Mouse (Mus musculus): ENCODE results near the gene Rpl13. TPM values are rescaled to one million over a fixed set of nuclear protein-coding genes. Genes with fewer than 3 reads are reported as not detected.
A peak's percentile ranks its signal among the peaks of the same experiment; 100 is the strongest.

Gene Rpl13
- polyA plus RNA-seq, 1 experiment from 2014 or later, result 1,906 TPM

GRCm38 (mm10) chr8:123150737-123151171, 48.6 kb downstream of the Rpl13 start:
- 0 out of 2 replicates have a peak, but pooled peaks have one; percentile 36 for ATAC-seq (replicated peaks; ENCODE audit: low FRiP score, low TSS enrichment, low read depth)
- WGBS, result 29% methylated on average over 9 of the region's 9 CpGs
- H3K4me2 ChIP-seq (ENCODE audit: low read length), result no peak overlapping the region
- H3K36me3 ChIP-seq (ENCODE audit: control insufficient read depth, insufficient read depth, low read length), result no peaks in the 10 kb centered on the region
- no peaks in the 10 kb centered on the region for H3K27me3 ChIP-seq (replicated peaks; ENCODE audit: control insufficient read depth, insufficient read depth, low read length)
- H3K4me1 ChIP-seq (replicated peaks; ENCODE audit: control insufficient read depth, insufficient read depth, low read length), result peaks cover 9% of the 10 kb centered on the region
- H3K4me3 ChIP-seq (ENCODE audit: low read depth, low read length), result no peak overlapping the region
- no peak for DNase-seq (ENCODE audit: low spot score)
- H3K9me3 ChIP-seq (ENCODE audit: control insufficient read depth, low read length), result no peaks in the 10 kb centered on the region
- H3K27ac ChIP-seq (ENCODE audit: low read depth), result peak overlapping the region; percentile 75
- no peak overlapping the region for H3K9ac ChIP-seq (ENCODE audit: low read length)

Small RNAs within 50 kb of the gene (microRNA-seq; reads per million reads assigned to microRNA genes)
- gene Mir7079 (0.42 reads per million), gene Mir7080 (0.42 reads per million)

Other genes starting within 250 kb of the Rpl13 start
- 45.9 and 47.4 TPM in 2 replicates for gene Ankrd11, start 60.1 kb upstream of the Rpl13 start, polyA plus RNA-seq (2014; fragmentation: Nextera tagmentation; extraction: Ambion mirVana)
- gene Spg7, start 39.4 kb upstream of the Rpl13 start, polyA plus RNA-seq (2014; fragmentation: Nextera tagmentation; extraction: Ambion mirVana), result 46.0 and 47.2 TPM in 2 replicates
- 0.70 and 0.85 TPM in 2 replicates for gene Cpne7, start 15.0 kb downstream of the Rpl13 start, polyA plus RNA-seq (2014; fragmentation: Nextera tagmentation; extraction: Ambion mirVana)
- 17.5 and 18.7 TPM in 2 replicates for gene Sult5a1, start 56.0 kb downstream of the Rpl13 start, polyA plus RNA-seq (2014; fragmentation: Nextera tagmentation; extraction: Ambion mirVana)
- gene Dpep1, start 83.9 kb downstream of the Rpl13 start, polyA plus RNA-seq (2014; fragmentation: Nextera tagmentation; extraction: Ambion mirVana), result 0.28 and 1.3 TPM in 2 replicates
- 107 and 110 TPM in 2 replicates for gene Chmp1a, start 110.4 kb downstream of the Rpl13 start, polyA plus RNA-seq (2014; fragmentation: Nextera tagmentation; extraction: Ambion mirVana)
- 3.1 and 3.3 TPM in 2 replicates for gene Spata33, start 110.5 kb downstream of the Rpl13 start, polyA plus RNA-seq (2014; fragmentation: Nextera tagmentation; extraction: Ambion mirVana)
- gene Cdk10, start 122.5 kb downstream of the Rpl13 start, polyA plus RNA-seq (2014; fragmentation: Nextera tagmentation; extraction: Ambion mirVana), result 31.1 and 32.6 TPM in 2 replicates
- 3.7 and 4.6 TPM in 2 replicates for gene Spata2l, start 133.9 kb downstream of the Rpl13 start, polyA plus RNA-seq (2014; fragmentation: Nextera tagmentation; extraction: Ambion mirVana)
- 20.5 and 25.5 TPM in 2 replicates for gene Zfp276, start 151.8 kb downstream of the Rpl13 start, polyA plus RNA-seq (2014; fragmentation: Nextera tagmentation; extraction: Ambion mirVana)
- 23.2 and 25.9 TPM in 2 replicates for gene Vps9d1, start 152.0 kb downstream of the Rpl13 start, polyA plus RNA-seq (2014; fragmentation: Nextera tagmentation; extraction: Ambion mirVana)
- 29.8 and 32.0 TPM in 2 replicates for gene Fanca, start 216.2 kb downstream of the Rpl13 start, polyA plus RNA-seq (2014; fragmentation: Nextera tagmentation; extraction: Ambion mirVana)
- gene Spire2, start 230.4 kb downstream of the Rpl13 start, polyA plus RNA-seq (2014; fragmentation: Nextera tagmentation; extraction: Ambion mirVana), result 1.8 and 2.9 TPM in 2 replicates

All from intestine, embryonic 14.5 days (tissue).